Mouse (Mus musculus): ENCODE measurements around the gene Mbd6.

The Mbd6 gene

GRCm38 (mm10) chr10:127288800-127289572 is at the start of gene Mbd6:
Gene Mbd6, minus strand, starts transcription at chr10:127289018.
- peak; percentile 95 for DNase-seq (ENCODE audit: low read depth, low spot score)
- Histone ChIP-seq H3K27me3 (ENCODE audit: control insufficient read depth, insufficient read depth, low read length, poor library complexity, severe bottlenecking) (no peaks in the 10 kb centered on the region), H3K36me3 (ENCODE audit: control insufficient read depth, insufficient read depth, low read length, poor library complexity, severe bottlenecking) (peaks cover 4% of the 10 kb centered on the region)

- no peaks in the 10 kb centered on the region for H3K36me3 ChIP-seq (ENCODE audit: control insufficient read depth, insufficient read depth, low read length, poor library complexity, severe bottlenecking)
- no peak for DNase-seq (ENCODE audit: low read depth, low spot score)
- peaks cover 3% of the 10 kb centered on the region; the same call in 1 of the 2 replicates for H3K27me3 ChIP-seq (ENCODE audit: control insufficient read depth, insufficient read depth, low read length, poor library complexity, severe bottlenecking)
These were observed 48.8 kb upstream of the Mbd6 start for GRCm38 (mm10) chr10:127337536-127338099.

- Histone ChIP-seq H3K36me3 (ENCODE audit: control insufficient read depth, insufficient read depth, low read length, poor library complexity, severe bottlenecking) (no peaks in the 10 kb centered on the region), H3K27me3 (ENCODE audit: control insufficient read depth, insufficient read depth, low read length, poor library complexity, severe bottlenecking) (peaks cover 3% of the 10 kb centered on the region; the same call in 1 of the 2 replicates)
- no peak for DNase-seq (ENCODE audit: low read depth, low spot score)
These were observed 48.1 kb upstream of the Mbd6 start for GRCm38 (mm10) chr10:127336952-127337351.

- peak; percentile 36 for DNase-seq (ENCODE audit: low read depth, low spot score)
- Histone ChIP-seq H3K27me3 (ENCODE audit: control insufficient read depth, insufficient read depth, low read length, poor library complexity, severe bottlenecking) (no peaks in the 10 kb centered on the region; the same call in 1 of the 2 replicates), H3K36me3 (ENCODE audit: control insufficient read depth, insufficient read depth, low read length, poor library complexity, severe bottlenecking) (no peaks in the 10 kb centered on the region)
These were observed 46.5 kb upstream of the Mbd6 start for GRCm38 (mm10) chr10:127335271-127335670.

- Histone ChIP-seq H3K27me3 (ENCODE audit: control insufficient read depth, insufficient read depth, low read length, poor library complexity, severe bottlenecking) (no peaks in the 10 kb centered on the region; the same call in 1 of the 2 replicates), H3K36me3 (ENCODE audit: control insufficient read depth, insufficient read depth, low read length, poor library complexity, severe bottlenecking) (peaks cover 11% of the 10 kb centered on the region)
- peak; percentile 66 for DNase-seq (ENCODE audit: low read depth, low spot score)
These were observed 44.3 kb upstream of the Mbd6 start for GRCm38 (mm10) chr10:127333152-127333551.

- DNase-seq (ENCODE audit: low read depth, low spot score), result peak; percentile 42
These were observed 43.5 kb upstream of the Mbd6 start for GRCm38 (mm10) chr10:127332211-127332874.

GRCm38 (mm10) chr10:127330212-127330611 is 41.4 kb upstream of the Mbd6 start:
- H3K27me3 ChIP-seq (ENCODE audit: control insufficient read depth, insufficient read depth, low read length, poor library complexity, severe bottlenecking), result no peaks in the 10 kb centered on the region
- peaks cover 22% of the 10 kb centered on the region for H3K36me3 ChIP-seq (ENCODE audit: control insufficient read depth, insufficient read depth, low read length, poor library complexity, severe bottlenecking)
- DNase-seq (ENCODE audit: low read depth, low spot score), result no peak

More at GRCm38 (mm10) chr10:127332211-127332874, 43.5 kb upstream of the Mbd6 start:
- H3K27me3 ChIP-seq (ENCODE audit: control insufficient read depth, insufficient read depth, low read length, poor library complexity, severe bottlenecking), result no peaks in the 10 kb centered on the region; the same call in 1 of the 2 replicates
- peaks cover 15% of the 10 kb centered on the region for H3K36me3 ChIP-seq (ENCODE audit: control insufficient read depth, insufficient read depth, low read length, poor library complexity, severe bottlenecking)

GRCm38 (mm10) chr10:127327461-127328145 is 38.8 kb upstream of the Mbd6 start:
- DNase-seq (ENCODE audit: low read depth, low spot score), result no peak
- Histone ChIP-seq H3K36me3 (ENCODE audit: control insufficient read depth, insufficient read depth, low read length, poor library complexity, severe bottlenecking) (peaks cover 22% of the 10 kb centered on the region), H3K27me3 (ENCODE audit: control insufficient read depth, insufficient read depth, low read length, poor library complexity, severe bottlenecking) (no peaks in the 10 kb centered on the region)

- no peak for DNase-seq (ENCODE audit: low read depth, low spot score)
- H3K27me3 ChIP-seq (ENCODE audit: control insufficient read depth, insufficient read depth, low read length, poor library complexity, severe bottlenecking), result no peaks in the 10 kb centered on the region
- peaks cover 22% of the 10 kb centered on the region for H3K36me3 ChIP-seq (ENCODE audit: control insufficient read depth, insufficient read depth, low read length, poor library complexity, severe bottlenecking)
These were observed 38.0 kb upstream of the Mbd6 start for GRCm38 (mm10) chr10:127326828-127327227.

GRCm38 (mm10) chr10:127326017-127326801 is 37.4 kb upstream of the Mbd6 start:
- peak; percentile 29 for DNase-seq (ENCODE audit: low read depth, low spot score)
- peaks cover 22% of the 10 kb centered on the region for H3K36me3 ChIP-seq (ENCODE audit: control insufficient read depth, insufficient read depth, low read length, poor library complexity, severe bottlenecking)
- no peaks in the 10 kb centered on the region for H3K27me3 ChIP-seq (ENCODE audit: control insufficient read depth, insufficient read depth, low read length, poor library complexity, severe bottlenecking)

- H3K36me3 ChIP-seq (ENCODE audit: control insufficient read depth, insufficient read depth, low read length, poor library complexity, severe bottlenecking), result peaks cover 22% of the 10 kb centered on the region
- DNase-seq (ENCODE audit: low read depth, low spot score), result peak; percentile 27
- H3K27me3 ChIP-seq (ENCODE audit: control insufficient read depth, insufficient read depth, low read length, poor library complexity, severe bottlenecking), result no peaks in the 10 kb centered on the region
These were observed 36.7 kb upstream of the Mbd6 start for GRCm38 (mm10) chr10:127325454-127326016.

- DNase-seq (ENCODE audit: low read depth, low spot score), result peak; percentile 94
- Histone ChIP-seq H3K36me3 (ENCODE audit: control insufficient read depth, insufficient read depth, low read length, poor library complexity, severe bottlenecking) (peaks cover 20% of the 10 kb centered on the region), H3K27me3 (ENCODE audit: control insufficient read depth, insufficient read depth, low read length, poor library complexity, severe bottlenecking) (no peaks in the 10 kb centered on the region)
These were observed 35.7 kb upstream of the Mbd6 start for GRCm38 (mm10) chr10:127324495-127324894.

- peak; percentile 73 for DNase-seq (ENCODE audit: low read depth, low spot score)
- H3K36me3 ChIP-seq (ENCODE audit: control insufficient read depth, insufficient read depth, low read length, poor library complexity, severe bottlenecking), result peaks cover 11% of the 10 kb centered on the region
- H3K27me3 ChIP-seq (ENCODE audit: control insufficient read depth, insufficient read depth, low read length, poor library complexity, severe bottlenecking), result no peaks in the 10 kb centered on the region
These were observed 34.5 kb upstream of the Mbd6 start for GRCm38 (mm10) chr10:127323131-127323855.

All from splenic B cell, adult 2 months (primary cell).